Mouse (Mus musculus): Measurements from ENCODE around the gene Cipc. TPM values are rescaled to one million over a fixed set of nuclear protein-coding genes. Genes with fewer than 3 reads are reported as not detected.

Gene Cipc
- polyA plus RNA-seq, 1 experiment: 84.4 TPM

DNA sequence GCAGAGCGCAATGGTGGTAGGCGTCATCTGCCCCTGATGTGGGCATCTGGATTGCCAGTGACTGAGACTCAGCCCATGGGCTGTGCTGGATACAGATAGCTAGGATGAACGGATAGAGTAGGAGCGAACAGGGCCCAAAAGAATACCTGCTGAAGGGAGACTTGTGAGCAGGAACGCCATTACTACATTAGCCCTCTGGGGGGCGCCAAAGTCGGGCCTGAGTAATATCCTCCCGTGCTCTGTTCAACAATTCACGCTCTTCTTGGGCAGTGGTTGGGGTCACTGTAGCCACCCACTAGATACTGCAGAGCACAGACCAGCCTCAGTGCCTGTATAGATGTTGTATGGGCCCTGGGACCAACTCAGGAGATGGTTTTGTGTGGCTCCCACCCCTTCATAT is 34.3 kb downstream of the Cipc start:
- H3K4me3 ChIP-seq (ENCODE audit: insufficient read depth, low read length): no peak overlapping the region
- H3K4me1 ChIP-seq (ENCODE audit: control insufficient read depth, insufficient read depth, low read length): peaks cover 5% of the 10 kb centered on the region
- no peak overlapping the region for H3K27ac ChIP-seq (ENCODE audit: insufficient read depth, low read length)
- TF ChIP-seq POLR2A (IDR thresholded peaks at IDR 0.05; ENCODE audit: extremely low read depth, insufficient read depth, low read length) (no peak), CTCF (IDR thresholded peaks at IDR 0.05; ENCODE audit: extremely low read depth, insufficient read depth, low read length) (peak; percentile 59)

DNA sequence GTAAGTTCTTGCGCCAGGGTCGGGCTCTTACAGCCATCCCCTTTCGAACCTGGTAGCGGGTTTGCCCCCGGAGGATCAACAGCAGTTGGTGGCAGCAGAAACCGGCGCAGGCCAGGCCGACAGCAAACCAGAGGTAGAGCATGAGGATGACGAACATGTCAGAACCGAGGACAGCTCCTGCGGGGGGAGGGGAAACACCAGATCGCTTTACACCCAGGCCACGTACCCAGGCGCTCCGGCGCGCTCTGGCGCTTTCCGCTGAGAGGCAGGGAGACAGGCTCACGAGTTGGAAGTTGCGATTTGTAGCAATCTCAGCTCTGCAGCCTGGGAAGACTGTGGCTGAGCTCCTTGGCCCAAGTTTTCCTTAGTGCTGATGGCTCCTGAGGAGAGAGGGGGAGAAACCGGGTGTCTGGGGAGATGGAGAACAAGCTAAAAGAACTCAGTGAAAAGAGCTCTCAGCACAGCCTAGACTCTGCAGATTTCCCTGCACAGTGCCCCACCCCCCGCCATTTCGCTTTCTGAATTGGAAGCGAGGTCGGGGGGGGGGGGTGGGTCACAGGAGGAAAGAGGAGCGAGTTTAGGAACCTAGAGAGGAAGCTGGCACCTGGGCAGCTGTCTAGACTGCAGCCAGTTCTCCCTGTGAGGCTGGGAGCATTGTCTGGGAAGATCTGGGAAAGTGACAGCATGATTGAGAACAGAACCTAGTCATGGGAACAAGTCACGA is 36.8 kb downstream of the Cipc start:
- TF ChIP-seq CTCF (IDR thresholded peaks at IDR 0.05; ENCODE audit: extremely low read depth, insufficient read depth, low read length) (no peak), POLR2A (IDR thresholded peaks at IDR 0.05; ENCODE audit: extremely low read depth, insufficient read depth, low read length) (0 out of 2 replicates have a peak, but pooled peaks have one; percentile 8)
- Histone ChIP-seq H3K4me3 (ENCODE audit: insufficient read depth, low read length) (no peak overlapping the region), H3K4me1 (ENCODE audit: control insufficient read depth, insufficient read depth, low read length) (peaks cover 5% of the 10 kb centered on the region), H3K27ac (ENCODE audit: insufficient read depth, low read length) (no peak overlapping the region)

DNA sequence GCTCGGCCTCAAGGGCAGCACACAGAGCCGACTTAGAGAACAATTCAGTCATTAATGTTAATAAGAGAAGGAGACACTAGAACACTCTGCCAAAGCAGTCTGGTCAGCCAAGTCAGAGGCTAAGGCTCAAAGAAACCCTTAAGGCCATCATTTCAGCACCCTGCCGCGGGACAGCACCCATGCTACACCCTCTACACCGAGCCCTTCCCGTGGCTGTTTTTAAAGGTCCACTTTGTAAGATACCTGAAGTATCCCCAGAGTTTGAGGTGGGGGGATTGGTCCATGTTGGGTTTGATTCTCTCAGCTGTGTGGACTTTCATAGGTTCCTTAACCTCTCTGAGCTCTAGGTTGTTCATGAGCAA is 37.3 kb downstream of the Cipc start:
- Histone ChIP-seq H3K27ac (ENCODE audit: insufficient read depth, low read length) (no peak overlapping the region), H3K4me1 (ENCODE audit: control insufficient read depth, insufficient read depth, low read length) (peaks cover 6% of the 10 kb centered on the region), H3K4me3 (ENCODE audit: insufficient read depth, low read length) (no peak overlapping the region)
- no peak for TF ChIP-seq CTCF (IDR thresholded peaks at IDR 0.05; ENCODE audit: extremely low read depth, insufficient read depth, low read length)
- no peak for TF ChIP-seq POLR2A (IDR thresholded peaks at IDR 0.05; ENCODE audit: extremely low read depth, insufficient read depth, low read length)

DNA sequence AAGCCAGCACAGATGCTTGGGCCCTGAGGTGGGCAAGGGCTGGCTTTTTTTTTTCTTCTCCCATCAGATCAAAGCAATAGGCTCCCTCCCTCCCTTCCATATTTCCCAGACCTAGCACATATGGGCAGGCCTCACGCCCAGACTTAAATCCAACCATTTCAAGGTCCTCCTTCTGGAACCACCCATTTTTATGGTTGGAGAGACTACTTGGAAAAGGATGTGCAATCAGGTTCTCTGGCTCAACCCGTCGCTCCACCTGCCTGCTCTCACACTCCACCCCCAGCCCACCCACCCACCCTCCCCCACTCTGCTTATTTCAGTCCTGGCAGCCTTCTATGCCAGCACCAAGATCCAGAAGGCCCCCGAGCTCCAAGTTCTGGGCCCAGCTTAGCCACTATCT is 39.7 kb downstream of the Cipc start:
- Histone ChIP-seq H3K27ac (ENCODE audit: insufficient read depth, low read length) (no peak overlapping the region; the same call in 1 of the 2 replicates), H3K4me3 (ENCODE audit: insufficient read depth, low read length) (no peak overlapping the region), H3K4me1 (ENCODE audit: control insufficient read depth, insufficient read depth, low read length) (peaks cover 9% of the 10 kb centered on the region)
- TF ChIP-seq POLR2A (IDR thresholded peaks at IDR 0.05; ENCODE audit: extremely low read depth, insufficient read depth, low read length) (no peak), CTCF (IDR thresholded peaks at IDR 0.05; ENCODE audit: extremely low read depth, insufficient read depth, low read length) (no peak)

- no peak overlapping the region for H3K4me3 ChIP-seq (ENCODE audit: insufficient read depth, low read length)
- no peak for TF ChIP-seq CTCF (IDR thresholded peaks at IDR 0.05; ENCODE audit: extremely low read depth, insufficient read depth, low read length)
- no peak for TF ChIP-seq POLR2A (IDR thresholded peaks at IDR 0.05; ENCODE audit: extremely low read depth, insufficient read depth, low read length)
- H3K4me1 ChIP-seq (ENCODE audit: control insufficient read depth, insufficient read depth, low read length): peaks cover 10% of the 10 kb centered on the region
- H3K27ac ChIP-seq (ENCODE audit: insufficient read depth, low read length): no peak overlapping the region
Observed at GRCm38 (mm10) chr12:86988227-86988626, 41.4 kb downstream of the Cipc start.

DNA sequence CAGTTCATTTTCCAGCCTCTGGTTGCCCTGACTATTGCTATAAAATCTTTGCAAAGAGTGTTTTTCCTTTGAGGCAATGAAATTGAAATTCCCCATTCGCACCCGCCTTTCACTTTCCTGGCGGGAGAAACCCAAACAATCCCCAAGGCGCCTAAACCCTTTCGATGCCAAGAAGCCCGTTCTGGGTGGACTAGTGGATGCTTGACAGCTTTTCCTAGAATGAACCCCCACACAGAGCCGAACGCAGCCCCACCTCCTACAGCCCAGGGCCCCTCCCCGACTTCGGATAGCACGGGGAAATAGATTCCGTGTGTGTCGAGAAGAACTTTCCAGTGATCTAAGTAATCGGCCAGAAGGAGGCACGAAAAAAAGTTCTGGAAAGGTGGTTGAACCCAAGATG is 42.5 kb downstream of the Cipc start:
- Histone ChIP-seq H3K4me1 (ENCODE audit: control insufficient read depth, insufficient read depth, low read length) (peaks cover 10% of the 10 kb centered on the region), H3K4me3 (ENCODE audit: insufficient read depth, low read length) (peak overlapping the region; percentile 54), H3K27ac (ENCODE audit: insufficient read depth, low read length) (peak overlapping the region; percentile 76; the same call in 1 of the 2 replicates)
- no peak for TF ChIP-seq CTCF (IDR thresholded peaks at IDR 0.05; ENCODE audit: extremely low read depth, insufficient read depth, low read length)
- no peak for TF ChIP-seq POLR2A (IDR thresholded peaks at IDR 0.05; ENCODE audit: extremely low read depth, insufficient read depth, low read length)

- Histone ChIP-seq H3K4me3 (ENCODE audit: insufficient read depth, low read length) (peak within 1 kb of the TSS; percentile 54), H3K4me1 (ENCODE audit: control insufficient read depth, insufficient read depth, low read length) (peaks cover 9% of the 10 kb centered on the region), H3K27ac (ENCODE audit: insufficient read depth, low read length) (peak within 1 kb of the TSS; percentile 76)
- 0 out of 2 replicates have a peak, but pooled peaks have one; percentile 10 for TF ChIP-seq CTCF (IDR thresholded peaks at IDR 0.05; ENCODE audit: extremely low read depth, insufficient read depth, low read length)
- TF ChIP-seq POLR2A (IDR thresholded peaks at IDR 0.05; ENCODE audit: extremely low read depth, insufficient read depth, low read length): peak; percentile 32; the same call in 1 of the 2 replicates
Observed at GRCm38 (mm10) chr12:86989890-86990754, 43.3 kb downstream of the Cipc start, which contains the start of gene Zdhhc22. TSS of gene Zdhhc22 (minus strand) at chr12:86990430.

DNA sequence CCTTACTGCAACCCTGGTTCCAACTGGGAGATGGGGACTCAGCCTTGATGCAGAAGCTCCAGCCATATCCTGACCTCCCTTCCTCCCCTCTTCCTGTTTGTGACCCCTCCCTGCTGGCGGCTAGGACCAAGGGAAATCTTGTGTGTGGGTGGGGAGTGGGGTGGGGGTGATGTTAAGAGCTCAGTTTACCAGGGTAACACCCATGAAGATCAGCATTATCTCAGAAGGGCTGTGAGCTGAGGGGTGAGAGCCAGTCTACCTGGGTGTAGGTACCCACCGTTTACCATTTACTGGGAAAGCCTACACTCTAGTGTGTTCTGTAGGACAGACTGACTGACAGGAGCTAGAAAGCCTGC is 43.9 kb downstream of the Cipc start:
- Histone ChIP-seq H3K4me3 (ENCODE audit: insufficient read depth, low read length) (peak overlapping the region; percentile 54), H3K4me1 (ENCODE audit: control insufficient read depth, insufficient read depth, low read length) (peaks cover 7% of the 10 kb centered on the region), H3K27ac (ENCODE audit: insufficient read depth, low read length) (no peak overlapping the region)
- TF ChIP-seq POLR2A (IDR thresholded peaks at IDR 0.05; ENCODE audit: extremely low read depth, insufficient read depth, low read length) (no peak), CTCF (IDR thresholded peaks at IDR 0.05; ENCODE audit: extremely low read depth, insufficient read depth, low read length) (no peak)

DNA sequence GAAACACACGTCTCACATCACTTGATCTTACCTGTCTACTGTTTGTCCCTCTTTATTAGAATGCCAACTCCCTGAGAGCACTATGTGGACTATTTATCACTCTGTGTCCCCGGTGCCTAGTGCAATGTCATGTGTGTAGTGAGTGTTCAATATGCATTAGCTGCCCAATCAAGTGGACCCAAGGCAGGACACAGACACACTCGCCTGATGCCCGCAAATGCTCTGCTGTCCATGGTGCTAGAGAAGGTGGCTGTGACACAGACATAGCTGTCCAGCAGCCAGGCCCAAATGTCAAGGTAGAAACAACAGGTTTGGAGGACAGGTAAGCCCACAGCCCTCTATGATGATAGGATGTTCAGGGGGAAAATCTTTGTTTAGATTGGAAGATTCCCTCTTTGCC is 47.3 kb downstream of the Cipc start:
- TF ChIP-seq POLR2A (IDR thresholded peaks at IDR 0.05; ENCODE audit: extremely low read depth, insufficient read depth, low read length): no peak
- TF ChIP-seq CTCF (IDR thresholded peaks at IDR 0.05; ENCODE audit: extremely low read depth, insufficient read depth, low read length): no peak
- no peak overlapping the region for H3K4me3 ChIP-seq (ENCODE audit: insufficient read depth, low read length)
- H3K27ac ChIP-seq (ENCODE audit: insufficient read depth, low read length): no peak overlapping the region
- peaks cover 4% of the 10 kb centered on the region for H3K4me1 ChIP-seq (ENCODE audit: control insufficient read depth, insufficient read depth, low read length)
